Mouse (Mus musculus) kidney, postnatal 25 days (tissue): Measurements from ENCODE around the gene Hist1h4d.
A peak's percentile ranks its signal among the peaks of the same experiment; 100 is the strongest.
"Not testable (repeated sequence)": the region's sequence is repeated elsewhere in the genome, so short reads cannot be mapped to it uniquely, and the experiment has no call there.

Source experiments
- DNase-seq, 2 experiments: peaks; one replicate each; pipeline ENCODE4 v3.0.0; 2021; ENCODE audit warnings: mixed read lengths in 2 of 2

Hist1h4d gene

DNA sequence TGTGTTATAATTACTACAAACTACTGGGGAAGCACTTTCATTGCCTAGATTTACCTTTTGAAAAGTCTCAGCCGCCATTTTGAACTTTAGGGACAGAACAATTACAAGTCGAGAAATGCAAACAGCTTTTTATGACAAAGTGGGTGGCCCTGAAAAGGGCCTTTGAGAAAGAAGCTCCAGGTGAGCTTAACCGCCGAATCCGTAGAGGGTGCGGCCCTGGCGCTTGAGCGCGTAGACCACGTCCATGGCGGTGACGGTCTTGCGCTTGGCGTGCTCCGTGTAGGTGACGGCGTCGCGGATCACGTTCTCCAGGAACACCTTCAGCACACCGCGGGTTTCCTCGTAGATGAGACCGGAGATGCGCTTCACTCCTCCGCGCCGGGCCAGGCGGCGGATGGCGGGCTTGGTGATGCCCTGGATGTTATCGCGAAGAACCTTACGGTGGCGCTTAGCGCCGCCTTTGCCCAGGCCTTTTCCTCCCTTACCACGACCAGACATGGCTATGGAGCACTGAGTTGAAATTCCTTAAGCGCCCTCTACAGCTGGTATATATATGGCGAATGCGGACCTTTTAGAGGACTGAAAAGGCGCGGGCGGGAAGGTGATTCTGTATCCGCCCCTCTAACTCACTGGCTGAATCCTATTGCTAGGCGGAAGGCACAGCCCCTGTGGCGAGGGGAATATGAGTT lies 30.1 kb upstream of the Hist1h4d start, which contains the start of gene Hist1h4f:
Hist1h4f (minus strand) TSS at position 503 of the 689 bp plus-strand sequence.
- DNase-seq = peak; percentile 83 to 88

DNA sequence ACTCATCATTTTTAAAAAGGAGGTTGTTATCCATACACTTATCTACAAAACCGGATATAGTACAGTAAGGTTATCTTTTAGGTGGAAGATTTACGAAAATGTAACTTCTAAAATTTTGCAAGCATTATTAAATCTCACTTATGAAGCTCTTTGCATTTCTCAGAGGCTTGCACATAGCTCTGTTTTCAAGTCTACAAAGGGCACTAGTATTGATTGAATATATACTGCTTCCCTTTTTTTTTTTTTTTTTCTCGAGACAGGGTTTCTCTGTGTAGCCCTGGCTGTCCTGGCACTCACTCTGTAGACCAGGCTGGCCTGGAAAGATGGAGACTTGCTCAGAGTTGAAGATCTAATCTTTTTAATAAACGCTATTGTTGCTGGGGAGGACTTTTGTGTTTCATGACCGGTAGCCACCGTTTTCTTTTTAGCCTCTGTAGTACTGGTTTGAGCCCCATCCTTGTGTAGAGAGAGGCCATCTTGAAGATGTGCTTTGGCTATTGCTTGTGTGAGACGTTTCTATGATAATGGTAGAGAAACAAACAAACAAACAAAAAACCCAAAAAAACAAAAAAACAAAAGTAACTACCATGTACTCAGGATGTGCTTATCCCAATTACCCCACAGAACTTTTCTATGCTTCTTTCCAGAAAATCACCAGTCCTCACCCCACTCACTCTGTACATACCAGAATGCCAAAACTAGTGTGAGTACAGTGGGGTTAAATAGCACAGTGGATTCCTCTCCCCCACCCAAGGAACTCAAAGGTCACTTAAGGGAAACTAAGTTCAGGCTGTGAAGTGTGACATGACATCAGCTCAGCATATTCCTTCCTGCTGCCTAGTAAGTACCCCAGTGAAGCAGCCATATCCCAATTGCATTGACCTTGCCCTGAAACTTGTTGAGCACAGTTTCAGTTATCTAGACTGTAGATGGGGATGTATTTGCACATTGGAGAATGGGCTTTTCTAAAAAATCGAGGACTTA lies 29.2 kb upstream of the Hist1h4d start:
- no peak for DNase-seq

DNA sequence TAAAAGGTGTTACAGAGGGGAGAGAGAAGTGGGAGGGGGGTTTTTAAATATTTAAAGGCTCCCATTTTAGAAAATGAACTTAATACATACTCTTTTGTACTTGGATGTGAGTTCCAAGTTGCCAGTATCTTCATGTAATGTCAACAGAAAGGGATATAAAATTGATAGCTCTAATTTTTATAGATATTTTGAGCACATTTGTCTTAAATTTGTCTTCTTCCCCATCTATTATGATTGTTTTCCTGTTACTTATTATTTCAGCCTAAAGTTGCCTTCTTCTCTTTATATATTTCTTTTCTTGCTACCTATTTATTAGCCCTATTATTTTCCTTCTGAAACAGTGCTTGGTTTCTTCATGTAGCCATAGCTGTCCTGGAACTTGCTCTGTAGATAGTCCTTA lies 28.4 kb upstream of the Hist1h4d start, which contains the start of gene Hist1h1d:
Hist1h1d (plus strand) TSS at position 301 of the 400 bp plus-strand sequence.
- DNase-seq = no peak

DNA sequence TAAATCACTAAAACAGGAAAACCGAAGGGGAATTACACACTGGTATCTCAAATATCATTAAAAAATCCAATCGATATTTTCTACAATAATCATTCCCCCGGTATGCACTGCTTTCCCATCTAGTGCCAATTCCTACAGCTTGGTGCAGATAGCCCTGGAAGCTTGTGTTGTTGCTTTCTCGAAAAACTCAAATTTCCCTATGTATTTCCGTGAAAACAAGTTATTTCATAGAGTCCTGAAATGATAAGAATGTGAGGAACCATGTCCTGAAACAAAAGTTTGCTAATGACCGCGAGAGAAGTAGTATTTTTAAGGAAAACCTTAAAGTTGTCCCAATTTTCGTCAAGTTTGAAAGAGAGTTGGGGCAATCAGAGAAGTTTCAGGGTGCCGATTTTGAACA lies 27.0 kb upstream of the Hist1h4d start:
- DNase-seq = no peak

- peak; percentile 70 to 86 for DNase-seq
Observed at GRCm38 (mm10) chr13:23554925-23555838, 26.2 kb upstream of the Hist1h4d start.

GRCm38 (mm10) chr13:23555839-23556416 lies 25.5 kb upstream of the Hist1h4d start:
- DNase-seq = peak; percentile 73 to 78

DNA sequence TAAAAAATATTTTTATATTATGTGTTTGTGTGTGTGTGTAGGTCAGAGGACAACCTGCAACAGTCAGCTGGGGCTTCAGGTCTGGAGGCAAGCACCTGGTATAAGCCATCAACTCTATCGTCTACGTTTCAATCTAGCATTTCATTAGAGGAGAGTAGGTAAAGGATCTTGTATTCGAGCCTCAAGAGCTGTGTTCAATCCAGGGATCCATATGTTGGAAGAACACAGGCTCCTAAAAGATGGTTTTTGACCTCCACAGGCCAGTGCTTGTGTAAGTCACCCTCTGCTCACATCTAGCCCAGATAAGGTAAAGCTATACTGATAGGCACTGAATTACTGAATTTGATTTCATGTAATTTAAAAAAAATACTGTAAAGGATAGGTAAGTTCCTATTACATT lies 24.5 kb upstream of the Hist1h4d start:
- no peak for DNase-seq

DNA sequence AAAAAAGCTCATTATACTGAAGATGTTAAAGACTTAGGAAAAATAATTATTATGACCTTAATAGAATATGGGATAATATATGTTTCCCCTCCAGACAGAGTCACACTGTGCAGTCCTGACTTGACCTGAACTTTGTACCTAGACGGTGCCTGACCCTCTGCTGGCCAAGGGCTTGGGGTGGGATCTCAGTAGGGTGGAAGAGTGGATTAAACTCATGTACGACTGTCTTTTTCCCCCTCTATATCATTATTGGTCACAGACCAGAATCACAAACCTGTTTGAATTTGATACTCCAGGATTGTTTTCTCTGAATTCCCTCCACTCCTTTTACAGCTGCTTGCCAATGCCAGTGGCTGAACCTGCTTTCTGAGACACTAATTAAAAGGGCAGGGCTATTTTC lies 20.7 kb upstream of the Hist1h4d start:
- DNase-seq = not testable (repeated sequence)

DNA sequence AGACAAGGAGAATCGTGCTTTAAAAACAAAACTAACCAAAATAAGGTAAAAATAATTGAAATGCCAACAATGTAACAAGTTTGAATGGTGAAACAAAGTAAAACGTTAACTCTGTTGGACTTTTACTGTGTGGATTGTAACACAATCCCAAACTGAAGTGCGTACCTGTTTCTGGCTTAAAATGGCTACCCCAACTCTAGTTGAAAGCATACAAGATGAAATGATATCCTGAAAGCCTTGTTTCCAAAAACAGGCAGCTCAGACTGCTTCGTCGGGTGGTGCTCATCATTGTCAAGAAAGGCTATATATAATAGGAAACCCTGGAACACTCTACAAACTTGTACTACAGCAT lies 19.9 kb upstream of the Hist1h4d start:
- not testable (repeated sequence) for DNase-seq

- peak; percentile 93 to 96 for DNase-seq
Observed at GRCm38 (mm10) chr13:23561883-23562659, 19.3 kb upstream of the Hist1h4d start, which contains the start of gene Hist1h3e. TSS of gene Hist1h3e (minus strand) at chr13:23562369.

GRCm38 (mm10) chr13:23562699-23563462 lies 18.5 kb upstream of the Hist1h4d start:
- peak in 1 of 2 experiments; percentile 45 for DNase-seq

DNA sequence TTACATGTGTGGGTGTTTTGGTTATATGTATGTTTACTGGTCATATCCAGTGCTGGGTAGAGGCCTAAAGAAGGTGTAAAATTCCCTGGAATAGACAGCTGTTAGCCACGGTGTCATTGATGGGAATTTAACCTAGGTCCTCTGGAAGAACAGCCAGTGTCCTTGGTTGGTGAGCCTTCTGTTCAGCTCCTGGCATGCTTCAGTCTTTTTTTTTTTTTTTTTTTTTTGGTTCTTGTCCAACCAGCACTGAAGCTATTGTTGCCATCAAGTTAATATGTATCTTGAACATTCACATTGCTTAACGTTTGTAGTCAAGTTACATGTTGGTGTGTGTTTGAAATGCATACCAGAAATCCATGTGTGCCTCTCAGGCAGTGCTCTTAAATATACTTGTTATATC lies 16.9 kb upstream of the Hist1h4d start:
- DNase-seq = no peak

GRCm38 (mm10) chr13:23570261-23571021 lies 11.0 kb upstream of the Hist1h4d start:
- not testable (repeated sequence) for DNase-seq

GRCm38 (mm10) chr13:23571022-23571503 lies 10.3 kb upstream of the Hist1h4d start, which contains the start of the genes Hist1h2ae and Hist1h2bg:
TSS of gene Hist1h2ae (minus strand) at chr13:23571220.
TSS of gene Hist1h2bg (plus strand) at chr13:23571396.
- DNase-seq = peak in 1 of 2 experiments; percentile 60

GRCm38 (mm10) chr13:23571504-23572217 lies 9.7 kb upstream of the Hist1h4d start:
- DNase-seq = not testable (repeated sequence)

DNA sequence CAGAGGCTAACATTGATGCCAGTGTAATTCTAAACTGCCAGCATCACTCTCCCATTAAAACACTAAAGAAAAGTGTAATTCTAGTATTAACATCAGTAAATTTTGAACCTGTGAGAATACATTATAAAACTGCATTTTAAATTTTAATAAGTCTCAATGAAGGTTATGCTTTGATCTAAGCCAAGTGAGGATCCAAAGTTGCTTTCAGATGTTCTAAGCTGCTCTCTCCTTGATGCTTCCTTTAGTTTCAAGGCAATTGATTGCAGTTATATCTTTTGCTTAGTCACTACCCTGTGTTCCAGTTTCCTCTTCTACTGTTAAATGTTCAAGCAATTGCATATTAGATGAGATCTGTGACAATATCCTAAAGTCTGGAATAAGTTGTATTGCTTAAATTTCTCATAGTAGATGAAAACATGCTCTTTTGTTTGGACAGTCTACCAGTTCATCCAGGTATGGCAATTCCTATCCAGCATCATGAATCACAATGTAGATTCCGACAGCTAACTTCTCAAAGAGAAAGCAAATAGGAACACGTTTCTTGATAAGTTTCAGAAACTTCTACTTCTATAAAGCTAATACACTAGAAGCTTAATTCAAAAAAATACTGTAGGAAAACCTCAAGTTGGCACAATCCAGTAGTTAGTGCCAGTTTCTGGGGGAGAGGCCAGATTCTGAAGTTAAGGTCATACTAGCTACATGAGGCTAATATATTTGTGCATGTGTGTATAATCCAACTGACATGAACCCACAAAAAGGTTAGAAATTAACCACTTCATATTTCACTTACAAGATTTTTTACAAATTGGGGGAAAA lies 9.0 kb upstream of the Hist1h4d start:
- no peak for DNase-seq
